Mouse (Mus musculus) adrenal gland, adult 18-20 months (tissue): ENCODE results near the gene Dnmt3b. TPM values are rescaled to one million over a fixed set of nuclear protein-coding genes. Genes with fewer than 3 reads are reported as not detected.

Experiments used
- DNase-seq, 2 experiments: peaks; one replicate each; pipeline ENCODE4 v3.0.0; 2021 to 2022; ENCODE audit warnings: low spot score in 2 of 2
- long read RNA-seq, 2 experiments: library from polyadenylated mRNA; stranded (forward); transcript quantifications; one replicate each; pipeline ENCODE4 v2.0.0; 2021
- total RNA-seq, 2 experiments: library from RNA; stranded (reverse); gene quantifications; 1 replicate in 1 of 2; 2 replicates in 1 of 2; pipeline ENCODE4 v1.2.3; 2021

Dnmt3b gene
- 1 to 10 TPM; 1.2 to 1.4 TPM for total RNA-seq
- long read RNA-seq, experiment 1, result 0 reads
- long read RNA-seq, experiment 2, full-length matches to known transcripts, result 2 of 5 reads
- long read RNA-seq, experiment 2, partial matches to known transcripts, result 1 of 5 reads
- long read RNA-seq, experiment 2, other reads (novel, unspliced or antisense), result 2 of 5 reads

GRCm38 (mm10) chr2:153649298-153650013 lies at the start of gene Dnmt3b:
Gene Dnmt3b (plus strand): TSS chr2:153649450.
- peak; percentile 57 to 64 for DNase-seq

- DNase-seq, result peak in 1 of 2 experiments; percentile 43
Measured at GRCm38 (mm10) chr2:153600021-153600666, 49.1 kb upstream of the Dnmt3b start.

GRCm38 (mm10) chr2:153600667-153601648 lies 48.3 kb upstream of the Dnmt3b start:
- DNase-seq, result no peak

GRCm38 (mm10) chr2:153603724-153604123 lies 45.5 kb upstream of the Dnmt3b start:
- DNase-seq, result no peak

GRCm38 (mm10) chr2:153606421-153606820 lies 42.8 kb upstream of the Dnmt3b start:
- no peak for DNase-seq

GRCm38 (mm10) chr2:153607870-153608515 lies 41.3 kb upstream of the Dnmt3b start:
- peak in 1 of 2 experiments; percentile 44 for DNase-seq

- peak in 1 of 2 experiments; percentile 45 for DNase-seq
Measured at GRCm38 (mm10) chr2:153609058-153609457, 40.2 kb upstream of the Dnmt3b start.

- DNase-seq, result peak; percentile 83 to 88
Measured at GRCm38 (mm10) chr2:153609548-153609947, 39.7 kb upstream of the Dnmt3b start.

GRCm38 (mm10) chr2:153610426-153611240 lies 38.6 kb upstream of the Dnmt3b start:
- no peak for DNase-seq

- no peak for DNase-seq
Measured at GRCm38 (mm10) chr2:153611241-153611630, 38.0 kb upstream of the Dnmt3b start.

- no peak for DNase-seq
Measured at GRCm38 (mm10) chr2:153611743-153612142, 37.5 kb upstream of the Dnmt3b start.

GRCm38 (mm10) chr2:153612594-153613281 lies 36.5 kb upstream of the Dnmt3b start:
- no peak for DNase-seq

GRCm38 (mm10) chr2:153616893-153617292 lies 32.4 kb upstream of the Dnmt3b start:
- no peak for DNase-seq

- no peak for DNase-seq
Measured at GRCm38 (mm10) chr2:153618439-153618838, 30.8 kb upstream of the Dnmt3b start.

- no peak for DNase-seq
Measured at GRCm38 (mm10) chr2:153618889-153619288, 30.4 kb upstream of the Dnmt3b start.

GRCm38 (mm10) chr2:153622449-153622848 lies 26.8 kb upstream of the Dnmt3b start:
- no peak for DNase-seq

- no peak for DNase-seq
Measured at GRCm38 (mm10) chr2:153630950-153631349, 18.3 kb upstream of the Dnmt3b start.

- peak; percentile 90 to 97 for DNase-seq
Measured at GRCm38 (mm10) chr2:153631976-153632870, 17.0 kb upstream of the Dnmt3b start, which contains the start of gene Commd7. Gene Commd7 (minus strand): TSS chr2:153632781.
